Mouse (Mus musculus): ENCODE measurements around the gene Git2.

The Git2 gene

DNA sequence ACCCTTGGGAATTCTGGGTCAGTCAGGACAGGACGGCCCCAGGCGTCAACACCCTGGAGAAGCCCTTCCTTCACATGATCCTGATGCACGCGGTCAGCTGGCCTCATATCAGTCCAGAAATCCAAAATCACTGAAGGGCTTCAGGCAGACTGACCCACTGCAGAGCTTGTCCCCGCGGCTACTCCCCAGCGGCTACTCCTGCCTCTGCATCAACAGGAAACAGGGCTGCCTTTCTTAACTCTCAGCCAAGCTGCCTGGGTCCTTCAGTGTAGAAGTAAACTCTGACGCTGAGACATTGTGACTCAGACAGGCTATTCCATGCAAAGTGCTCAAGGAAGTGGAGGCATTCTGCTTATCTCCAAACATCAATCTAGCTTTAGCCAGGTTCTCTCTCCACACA is 13.3 kb downstream of the Git2 start:
- no peak for DNase-seq

DNA sequence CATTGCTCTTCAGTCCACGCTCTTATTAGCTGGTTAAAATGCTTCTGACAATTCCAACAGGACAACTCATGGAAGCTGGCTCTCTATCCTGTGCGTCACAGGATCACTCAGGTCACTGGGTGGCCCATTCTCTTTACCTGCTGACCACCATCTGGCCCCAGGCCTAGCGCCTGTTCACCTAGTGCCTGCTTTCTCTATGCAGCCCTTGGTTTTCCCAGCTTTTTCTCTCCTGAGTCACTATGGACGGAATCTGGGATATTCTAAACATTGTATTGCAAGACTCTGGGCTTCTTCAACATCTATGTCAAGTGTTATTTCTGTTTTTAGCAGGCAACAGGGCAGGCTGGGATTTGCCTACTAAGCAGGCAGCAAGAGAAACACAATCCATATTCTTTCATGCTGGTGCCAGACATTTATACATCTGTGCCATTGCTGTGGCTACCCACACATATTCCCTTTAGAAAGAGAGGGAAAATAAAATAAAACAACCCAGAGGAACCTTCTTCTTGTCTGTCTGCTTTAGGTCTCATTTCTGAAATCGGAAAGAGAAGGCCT is 15.7 kb downstream of the Git2 start:
- DNase-seq = no peak

DNA sequence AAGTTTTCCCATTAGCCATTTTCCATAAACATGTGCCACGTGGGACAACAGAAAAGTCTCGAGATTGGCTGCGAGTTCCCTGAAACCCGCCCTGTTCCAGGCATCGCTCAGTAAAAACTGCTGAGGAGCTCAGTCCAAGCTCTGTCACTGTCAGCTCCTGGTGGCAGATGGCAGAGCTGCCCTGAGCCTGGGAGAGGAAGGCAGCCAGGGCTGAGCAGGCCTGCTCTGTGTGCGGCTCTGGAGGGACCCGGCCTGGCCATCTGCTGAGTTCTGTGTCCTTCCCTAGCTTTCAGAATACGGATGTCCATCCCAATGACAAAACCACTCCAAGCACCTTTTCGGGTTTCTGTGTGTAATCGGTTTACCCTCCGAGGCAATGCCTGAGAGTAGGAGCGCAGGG is 21.9 kb downstream of the Git2 start:
- peak; percentile 96 for DNase-seq

DNA sequence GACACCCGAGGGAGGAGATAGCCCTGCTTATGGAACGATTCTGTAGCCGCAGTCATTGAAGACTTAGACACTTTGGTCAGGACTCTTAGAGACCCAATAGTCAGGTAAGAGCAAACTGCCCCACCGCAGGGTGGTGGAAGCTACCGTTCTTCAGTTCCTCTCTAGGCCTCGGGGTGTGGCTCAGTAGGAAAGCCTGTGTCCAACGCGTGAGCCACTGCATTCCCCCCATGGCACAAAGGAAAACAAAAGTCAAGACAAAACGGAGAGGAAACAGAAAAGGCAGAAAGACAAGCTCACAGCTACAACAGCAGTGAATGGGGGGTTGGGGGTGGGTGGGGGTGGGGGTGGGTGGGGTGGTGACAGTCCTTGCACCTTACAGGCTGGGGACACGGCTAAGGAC is 22.9 kb downstream of the Git2 start:
- no peak for DNase-seq

DNA sequence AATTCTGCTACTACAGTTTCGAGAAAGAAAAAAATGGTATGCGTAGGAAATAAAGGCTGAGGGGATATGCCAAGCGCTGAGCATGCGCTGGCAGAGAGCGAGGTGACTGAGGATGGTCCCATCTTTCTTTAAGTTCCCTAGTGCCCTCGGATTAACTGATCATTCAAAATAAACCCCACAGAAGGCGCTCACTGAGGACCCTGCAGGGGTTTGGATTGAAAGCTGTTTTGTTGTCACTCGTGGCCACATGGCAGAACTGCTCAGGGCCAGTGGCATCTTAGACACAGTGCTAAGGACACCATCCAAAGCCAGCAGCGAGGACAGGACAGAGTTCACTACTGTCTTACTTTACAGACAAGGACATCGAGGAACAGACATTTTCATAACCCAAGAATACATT is 25.0 kb downstream of the Git2 start:
- DNase-seq = no peak

DNA sequence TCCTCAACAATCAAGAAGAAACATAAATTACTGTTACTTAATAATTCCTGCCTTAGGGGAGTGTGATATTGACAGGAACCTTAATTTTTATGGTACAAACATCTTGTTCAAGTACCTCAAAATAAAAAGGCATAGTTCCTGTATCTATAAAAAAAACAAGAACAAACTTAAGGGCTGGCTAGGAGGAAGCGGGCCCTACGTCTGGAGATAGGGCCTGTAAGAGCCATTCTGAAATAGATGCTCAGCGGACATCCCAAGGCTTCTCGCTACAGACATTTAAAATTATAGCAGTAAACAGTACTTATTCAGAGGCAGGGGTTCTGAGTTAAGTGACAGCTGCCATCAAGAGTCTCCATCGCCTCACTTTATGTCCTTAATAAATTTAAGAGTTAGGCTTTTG is 27.8 kb downstream of the Git2 start:
- DNase-seq = no peak

DNA sequence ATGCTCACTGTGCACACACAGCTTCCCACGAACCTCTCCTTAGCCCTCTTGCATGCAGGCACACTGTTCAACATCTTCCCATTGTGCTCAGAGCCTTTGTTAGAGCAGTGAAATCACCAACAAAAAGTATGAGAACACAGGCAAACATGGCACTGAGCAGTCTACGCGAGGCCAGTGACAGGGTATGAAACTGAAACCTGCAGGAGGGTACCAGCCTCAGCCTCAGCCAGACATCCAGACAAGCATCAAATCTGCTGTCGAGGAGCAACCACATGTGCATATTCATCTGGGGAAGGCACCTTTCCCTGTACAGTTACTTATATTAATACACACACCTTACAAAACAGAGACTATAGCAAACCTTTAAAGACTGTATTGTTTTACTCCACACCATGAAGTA is 28.4 kb downstream of the Git2 start:
- no peak for DNase-seq

DNA sequence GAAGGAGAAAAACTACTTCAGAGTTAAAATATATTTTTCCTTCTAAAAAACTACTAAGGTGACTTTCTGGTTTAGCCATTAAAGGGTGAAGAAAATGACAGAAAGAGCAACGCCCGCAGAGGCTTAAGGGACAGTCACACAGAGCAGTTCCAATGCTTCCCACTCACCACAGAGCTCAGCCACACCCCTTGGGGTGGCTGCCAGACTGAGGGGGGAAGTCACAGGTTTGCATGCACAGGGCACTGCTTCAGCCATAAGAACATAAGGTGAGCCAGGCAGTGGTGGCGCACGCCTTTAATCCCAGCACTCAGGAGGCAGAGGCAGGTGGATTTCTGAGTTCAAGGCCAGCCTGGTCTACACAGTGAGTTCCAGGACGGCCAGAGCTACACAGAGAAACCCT is 29.7 kb downstream of the Git2 start:
- DNase-seq = no peak

DNA sequence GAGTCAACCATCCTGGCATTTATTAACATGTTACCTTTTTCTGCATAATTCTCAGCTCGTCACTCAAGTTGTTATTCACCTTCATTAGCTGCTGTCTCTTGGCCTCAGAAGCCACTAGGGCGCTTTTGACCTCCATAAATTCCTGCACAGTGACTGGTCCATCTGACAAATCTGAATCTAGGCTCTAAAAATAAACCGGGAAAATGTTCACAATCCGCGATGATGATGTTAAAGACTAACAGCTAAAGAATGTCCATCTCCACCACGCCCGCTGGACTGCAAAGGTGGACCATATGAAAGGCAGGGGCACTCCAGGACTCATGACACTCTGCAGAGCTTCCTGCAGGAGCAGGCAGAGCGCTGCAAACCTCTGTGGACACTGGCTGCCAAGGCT is 31.6 kb downstream of the Git2 start:
- no peak for DNase-seq

DNA sequence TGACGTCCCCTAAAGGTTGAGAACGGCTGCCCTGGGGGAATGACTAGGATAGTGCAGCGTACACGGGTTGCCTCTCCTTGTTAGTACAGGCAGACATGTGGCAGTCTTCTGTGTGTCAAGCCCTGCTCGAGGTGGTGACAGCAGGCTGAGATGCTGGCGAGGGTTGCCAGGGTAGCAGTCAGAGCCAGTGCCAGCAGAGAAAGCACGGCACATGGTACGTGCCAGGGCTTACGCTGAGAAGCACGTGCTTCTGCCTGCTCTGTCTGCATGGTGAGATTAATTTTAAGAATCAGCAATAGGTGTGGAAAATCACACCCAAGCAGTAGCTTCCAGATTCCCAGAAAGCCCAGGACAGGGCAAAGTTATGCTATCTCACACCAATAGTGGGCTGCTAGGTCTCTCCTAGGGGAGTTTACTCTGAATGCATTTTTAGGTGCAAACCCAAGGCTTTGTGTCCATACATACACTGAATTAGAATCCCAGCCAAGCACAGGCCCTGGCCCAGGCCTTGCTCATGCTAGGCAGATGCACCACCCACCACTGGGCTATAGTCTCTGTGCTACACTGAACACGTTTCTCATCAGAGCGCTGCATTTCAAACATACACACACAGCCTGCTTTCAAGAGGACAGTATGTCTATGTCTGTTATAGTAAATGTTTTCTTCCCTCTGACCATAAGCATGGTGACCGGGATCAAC is 32.2 kb downstream of the Git2 start:
- peak; percentile 82 for DNase-seq

DNA sequence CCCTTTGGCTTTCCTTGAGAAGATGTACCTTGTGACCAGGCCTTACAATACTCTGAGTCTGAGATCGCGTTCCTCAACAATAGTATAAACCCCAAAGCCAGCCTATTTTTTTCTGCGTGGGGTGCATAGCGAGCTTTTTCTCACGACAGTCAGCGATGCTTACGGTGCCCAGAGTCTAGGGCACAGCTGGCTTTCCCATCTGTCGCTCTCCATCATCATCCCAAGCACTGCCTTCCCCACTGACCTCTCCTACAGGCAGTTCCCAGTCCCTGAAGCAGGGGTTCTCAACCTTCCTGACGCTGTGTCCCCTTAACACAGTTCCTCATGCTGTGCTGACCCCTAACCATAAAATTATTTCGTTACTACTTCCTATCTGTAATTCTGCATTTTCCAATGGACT is 32.7 kb downstream of the Git2 start:
- no peak for DNase-seq

DNA sequence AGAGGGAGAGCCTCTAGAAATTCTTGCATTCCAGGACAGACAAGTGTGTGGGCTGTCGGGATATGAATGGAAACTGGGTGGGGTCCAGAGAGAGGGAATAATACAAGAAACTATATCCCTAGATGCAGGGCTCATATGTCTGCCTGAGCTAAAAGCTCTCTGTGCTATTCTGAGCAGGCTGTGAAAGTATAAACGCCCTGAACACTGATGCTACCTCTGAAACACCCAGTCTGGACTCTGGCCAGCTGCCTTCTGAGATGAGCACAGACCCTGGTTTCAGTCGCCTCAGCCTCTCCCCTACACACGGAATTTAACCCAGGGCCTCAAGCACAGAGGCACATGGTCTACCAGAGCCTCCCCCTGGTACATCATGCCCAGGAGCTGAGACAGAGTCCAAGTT is 34.7 kb downstream of the Git2 start:
- no peak for DNase-seq

DNA sequence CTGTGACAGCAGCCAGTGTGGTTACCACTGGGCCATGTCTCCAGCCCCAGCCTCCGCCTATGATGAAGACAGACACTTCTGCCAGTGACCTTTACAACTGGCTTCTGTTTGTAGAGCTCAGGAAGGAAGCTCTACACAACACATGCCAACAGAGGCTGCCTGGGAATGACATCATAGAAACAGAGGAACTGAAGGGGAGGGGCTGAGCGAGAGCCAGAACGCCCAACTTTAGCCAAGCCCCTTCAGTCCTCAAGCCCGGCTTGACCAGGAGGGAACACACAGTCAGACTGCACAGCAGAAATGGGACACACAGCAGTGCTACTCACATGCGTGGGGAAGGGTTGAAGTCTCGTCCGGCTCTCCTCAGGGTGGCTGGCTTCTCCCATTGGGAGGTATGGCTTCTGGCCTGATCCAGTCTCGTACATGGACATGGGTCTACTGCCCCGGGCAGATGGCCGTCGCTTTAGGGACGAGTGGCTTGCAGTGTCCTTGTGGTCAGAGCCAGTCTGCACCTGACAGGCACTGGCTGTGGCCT is 36.5 kb downstream of the Git2 start:
- DNase-seq = peak; percentile 68

DNA sequence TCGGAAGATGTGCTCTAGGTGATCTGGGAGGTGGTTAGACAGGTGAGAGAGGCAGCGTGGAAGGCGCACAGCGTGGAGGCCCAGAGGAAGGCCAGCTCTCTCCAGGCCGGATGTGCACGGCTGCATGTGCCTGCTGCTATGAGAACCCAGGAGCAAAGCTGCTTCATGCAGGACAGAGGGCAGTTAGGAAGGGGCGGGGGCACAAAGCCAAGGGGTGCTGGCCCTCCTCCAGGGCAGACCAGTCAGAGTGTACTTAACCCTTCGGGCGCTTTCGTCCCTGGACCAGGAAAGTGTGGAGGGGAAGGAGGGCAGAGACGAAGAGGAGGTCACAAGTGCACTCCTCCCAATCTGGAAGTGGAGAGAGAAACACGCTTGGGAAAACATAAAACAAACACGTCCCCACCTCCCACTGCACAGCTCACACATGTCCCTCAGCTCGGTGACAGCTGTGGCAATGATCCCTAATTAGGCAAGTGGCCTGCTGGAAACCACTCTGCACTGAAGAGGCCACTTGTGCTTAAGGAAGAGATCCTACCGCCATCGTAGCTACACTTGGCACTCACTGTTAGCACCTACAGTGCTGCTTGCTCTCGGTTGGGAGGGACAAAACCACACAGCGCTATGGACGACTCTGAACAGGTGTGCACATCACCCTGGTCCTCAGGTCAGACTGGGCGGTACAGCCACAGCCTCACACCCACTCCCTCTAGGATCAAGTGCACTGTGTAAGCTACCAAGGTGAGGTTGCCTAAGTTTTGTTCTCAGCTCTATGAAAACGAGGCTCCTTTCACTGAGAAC is 38.0 kb downstream of the Git2 start:
- peak; percentile 69 for DNase-seq

DNA sequence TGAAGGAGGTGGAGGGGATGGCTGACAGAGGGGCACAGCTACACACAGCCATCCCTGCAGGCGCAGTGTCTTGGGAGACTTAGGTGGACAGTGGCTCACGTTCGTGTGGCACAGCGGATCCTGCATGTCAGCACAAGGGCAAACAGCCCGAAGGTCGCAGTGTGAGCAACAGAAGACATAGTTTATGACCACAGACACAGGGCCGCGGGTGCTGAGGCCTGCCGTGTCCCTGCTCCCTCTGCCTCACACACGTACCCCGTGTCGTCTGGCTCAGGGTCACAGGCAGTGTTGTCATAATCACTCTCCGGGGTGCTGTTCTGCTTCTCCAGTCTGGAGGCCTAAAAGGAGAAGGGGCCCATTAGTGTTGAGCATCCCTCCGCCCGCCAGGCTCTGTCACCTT is 41.7 kb downstream of the Git2 start:
- DNase-seq = no peak

DNA sequence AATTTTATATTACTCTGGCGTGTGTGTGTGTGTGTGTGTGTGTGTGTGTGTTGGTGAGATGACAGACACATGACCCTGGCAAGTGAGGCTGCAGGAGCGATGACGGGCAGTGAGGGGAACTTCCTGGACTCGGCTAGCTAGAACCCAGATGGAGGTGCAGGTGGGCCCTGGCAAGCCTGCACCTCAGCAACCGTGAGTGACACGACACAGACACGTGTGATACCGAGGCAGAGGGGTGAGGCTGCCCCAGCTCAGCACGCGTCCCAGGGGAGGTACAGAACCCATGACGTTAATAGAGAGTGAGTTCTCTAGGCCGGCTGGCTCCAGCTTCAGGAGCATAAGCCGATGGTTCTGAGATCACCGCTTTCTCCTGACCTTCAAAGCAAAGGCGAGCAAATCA is 43.3 kb downstream of the Git2 start:
- DNase-seq = no peak

DNA sequence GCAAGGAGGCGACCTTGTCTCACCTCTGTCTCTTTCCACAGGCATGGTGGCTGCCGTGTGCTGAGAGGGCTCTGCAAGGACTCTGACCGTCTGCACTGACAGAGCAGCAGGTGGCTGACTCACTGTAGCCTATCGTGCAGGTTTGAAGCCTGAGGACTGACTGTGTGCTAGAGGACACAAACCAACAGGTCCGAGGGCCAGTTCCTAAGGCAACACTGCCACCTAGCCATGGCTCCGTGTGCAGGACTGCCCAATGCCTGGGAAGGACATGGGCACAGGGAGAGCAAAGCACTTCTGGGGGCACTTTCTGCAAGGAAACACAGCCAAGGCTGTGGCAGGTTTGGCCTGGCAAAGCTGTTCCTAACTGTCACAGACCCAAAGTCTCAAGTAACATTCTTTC is 43.8 kb downstream of the Git2 start:
- no peak for DNase-seq

DNA sequence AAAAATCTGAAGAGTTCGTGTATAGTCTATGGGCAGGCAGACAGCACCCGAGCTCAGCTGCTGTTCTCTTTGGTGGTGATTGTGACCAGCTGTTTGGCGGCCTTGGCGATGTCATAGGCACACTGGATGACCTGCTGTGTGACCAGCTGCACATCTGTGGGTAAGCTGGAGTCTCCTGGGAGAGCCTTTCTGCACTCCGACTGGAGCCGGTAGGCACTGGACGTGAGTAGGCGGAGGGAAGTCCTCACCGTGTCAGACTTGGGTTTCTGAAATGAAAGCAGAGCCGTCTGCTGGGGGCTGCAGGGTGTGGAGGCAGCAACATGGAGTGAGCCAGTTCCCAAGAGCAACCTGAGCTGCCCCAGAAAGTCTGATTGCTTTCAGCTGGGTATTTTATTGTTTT is 45.2 kb downstream of the Git2 start:
- DNase-seq = no peak

DNA sequence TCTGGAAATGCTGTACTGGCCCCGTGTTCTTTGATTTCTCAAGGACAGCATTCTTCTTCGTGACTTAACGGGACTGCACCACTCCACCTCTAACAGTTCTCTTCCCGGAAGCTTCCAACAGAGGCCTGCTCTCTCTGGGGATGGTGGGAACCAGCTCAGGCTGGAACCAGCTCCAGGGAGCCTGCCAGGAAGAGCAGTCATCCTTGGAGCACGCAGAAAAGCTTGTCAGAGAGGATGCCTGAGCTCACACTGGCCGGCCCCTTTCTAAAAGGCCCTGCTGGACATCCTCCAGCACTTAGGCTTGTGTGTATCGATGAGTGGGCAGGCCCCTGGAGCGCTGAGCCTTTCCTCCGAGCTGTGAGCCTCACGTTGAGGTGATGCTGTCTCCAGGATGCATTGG is 47.2 kb downstream of the Git2 start:
- DNase-seq = no peak

DNA sequence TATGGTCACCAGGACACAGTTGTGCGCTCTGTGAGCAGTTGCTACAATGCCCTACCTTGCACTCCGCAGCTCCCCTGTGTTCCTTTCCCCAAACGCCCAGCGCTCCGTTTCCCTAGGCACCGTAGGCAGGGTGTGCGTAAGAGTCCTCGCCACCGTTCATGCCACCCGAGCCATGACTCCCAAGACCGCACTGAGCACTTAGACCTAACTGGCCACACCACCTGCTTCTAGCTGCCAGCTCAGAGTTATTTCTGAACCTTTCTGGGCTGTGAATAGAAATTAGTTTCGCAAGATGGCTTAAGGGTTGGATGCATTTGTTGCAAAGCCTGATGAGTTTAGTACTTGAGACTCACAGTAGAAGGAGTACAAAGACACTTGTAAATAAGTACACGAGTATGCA is 52.5 kb downstream of the Git2 start:
- no peak for DNase-seq

DNA sequence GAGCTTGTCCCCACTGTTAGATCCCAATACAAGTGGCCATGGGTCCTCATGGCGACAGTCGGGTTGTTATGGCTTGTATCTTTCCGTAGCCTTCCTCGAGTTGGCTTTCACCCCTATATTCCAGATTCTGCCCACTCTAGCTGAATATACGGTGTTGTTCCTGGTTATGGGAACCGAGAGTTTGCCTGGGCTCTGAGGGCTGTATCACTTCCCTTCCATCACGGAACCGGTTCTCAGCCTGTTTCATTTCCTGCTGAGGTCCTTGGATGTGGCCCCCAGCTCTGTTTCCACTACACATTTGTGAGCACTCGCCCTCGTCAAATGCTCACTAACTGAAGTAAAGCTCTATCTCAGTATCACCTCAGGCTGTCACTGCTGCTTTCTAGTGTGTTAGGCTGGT is 53.3 kb downstream of the Git2 start:
- DNase-seq = no peak

DNA sequence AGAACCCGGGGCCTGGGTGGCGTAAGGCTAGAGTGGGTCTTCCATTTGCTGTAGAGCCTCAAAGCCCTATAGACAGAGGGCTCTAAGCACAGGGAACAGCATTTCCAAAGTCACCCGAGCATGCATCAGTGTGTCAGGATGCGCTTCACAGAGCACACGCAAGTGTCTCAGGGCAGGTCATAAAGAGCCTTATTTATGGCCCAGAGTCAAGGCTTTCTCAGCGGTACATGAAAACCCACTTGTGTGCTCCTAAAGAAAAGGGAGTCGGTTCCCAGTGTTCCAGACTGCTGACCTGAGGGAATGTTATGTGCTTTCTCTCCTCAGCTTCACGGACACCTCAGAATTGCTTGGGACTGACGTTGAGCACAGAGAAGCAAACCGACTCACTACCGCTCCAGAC is 54.5 kb downstream of the Git2 start:
- DNase-seq = no peak

DNA sequence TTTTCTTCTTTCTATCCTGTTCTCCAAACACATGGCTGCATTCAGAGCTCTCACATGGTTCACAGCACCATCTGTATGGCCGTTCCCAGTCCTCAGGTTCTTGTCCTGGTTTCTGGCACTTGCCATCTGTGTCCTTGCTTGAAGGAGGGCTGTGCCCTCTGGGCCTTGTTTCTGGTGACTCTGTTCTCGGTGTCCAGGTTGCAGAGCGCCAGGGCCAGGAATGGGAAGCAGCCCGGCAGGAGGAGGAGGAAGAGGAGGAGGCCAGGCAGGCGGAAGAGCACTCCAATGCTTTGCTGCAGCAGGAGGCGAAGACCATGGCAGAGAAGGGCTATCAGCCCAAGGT is 55.4 kb downstream of the Git2 start:
- no peak for DNase-seq

Data from cerebellum, adult 9-10 months (tissue).